Mouse (Mus musculus): ENCODE results near the gene Gatad2a. TPM values are rescaled to one million over a fixed set of nuclear protein-coding genes. Genes with fewer than 3 reads are reported as not detected.

Gatad2a gene
- polyA plus RNA-seq, 1 experiment from 2014 or later = 27.2 TPM

Other genes starting within 250 kb of the Gatad2a start
- 9.1 and 10.6 TPM in 2 replicates for gene Zfp963, start 246.4 kb downstream of the Gatad2a start, polyA plus RNA-seq (2015; fragmentation: Nextera tagmentation; extraction: Ambion mirVana)
- gene Gm20422, start 221.5 kb downstream of the Gatad2a start, polyA plus RNA-seq (2015; fragmentation: Nextera tagmentation; extraction: Ambion mirVana) = 0.23 TPM in 1 of 2 replicates, not detected in the other
- gene Atp13a1, start 205.2 kb downstream of the Gatad2a start, polyA plus RNA-seq (2015; fragmentation: Nextera tagmentation; extraction: Ambion mirVana) = 59.1 and 59.8 TPM in 2 replicates
- 46.1 and 47.4 TPM in 2 replicates for gene Zfp866, start 205.2 kb downstream of the Gatad2a start, polyA plus RNA-seq (2015; fragmentation: Nextera tagmentation; extraction: Ambion mirVana)
- 38.5 and 43.2 TPM in 2 replicates for gene Gmip, start 187.7 kb downstream of the Gatad2a start, polyA plus RNA-seq (2015; fragmentation: Nextera tagmentation; extraction: Ambion mirVana)
- gene Lpar2, start 174.0 kb downstream of the Gatad2a start, polyA plus RNA-seq (2015; fragmentation: Nextera tagmentation; extraction: Ambion mirVana) = 0.76 and 0.80 TPM in 2 replicates
- 58.2 and 62.1 TPM in 2 replicates for gene Pbx4, start 163.9 kb downstream of the Gatad2a start, polyA plus RNA-seq (2015; fragmentation: Nextera tagmentation; extraction: Ambion mirVana)
- gene Cilp2, start 108.7 kb downstream of the Gatad2a start, polyA plus RNA-seq (2015; fragmentation: Nextera tagmentation; extraction: Ambion mirVana) = 5.8 and 5.9 TPM in 2 replicates
- gene Tssk6, start 94.2 kb downstream of the Gatad2a start, polyA plus RNA-seq (2015; fragmentation: Nextera tagmentation; extraction: Ambion mirVana) = 4.5 and 4.7 TPM in 2 replicates
- gene Ndufa13, start 93.8 kb downstream of the Gatad2a start, polyA plus RNA-seq (2015; fragmentation: Nextera tagmentation; extraction: Ambion mirVana) = 171 and 172 TPM in 2 replicates
- gene Yjefn3, start 93.7 kb downstream of the Gatad2a start, polyA plus RNA-seq (2015; fragmentation: Nextera tagmentation; extraction: Ambion mirVana) = 9.6 and 12.2 TPM in 2 replicates
- 87.5 and 87.8 TPM in 2 replicates for gene Mau2, start 46.4 kb upstream of the Gatad2a start, polyA plus RNA-seq (2015; fragmentation: Nextera tagmentation; extraction: Ambion mirVana)
- 65.4 and 65.9 TPM in 2 replicates for gene Sugp1, start 46.4 kb upstream of the Gatad2a start, polyA plus RNA-seq (2015; fragmentation: Nextera tagmentation; extraction: Ambion mirVana)
- 1.7 and 2.1 TPM in 2 replicates for gene Tm6sf2, start 76.5 kb upstream of the Gatad2a start, polyA plus RNA-seq (2015; fragmentation: Nextera tagmentation; extraction: Ambion mirVana)
- gene Hapln4, start 87.1 kb upstream of the Gatad2a start, polyA plus RNA-seq (2015; fragmentation: Nextera tagmentation; extraction: Ambion mirVana) = 0.93 and 1.4 TPM in 2 replicates
- 186 and 193 TPM in 2 replicates for gene Ncan, start 124.5 kb upstream of the Gatad2a start, polyA plus RNA-seq (2015; fragmentation: Nextera tagmentation; extraction: Ambion mirVana)
- 36.7 and 39.1 TPM in 2 replicates for gene Nr2c2ap, start 134.9 kb upstream of the Gatad2a start, polyA plus RNA-seq (2015; fragmentation: Nextera tagmentation; extraction: Ambion mirVana)
- 13.4 and 14.2 TPM in 2 replicates for gene Rfxank, start 142.8 kb upstream of the Gatad2a start, polyA plus RNA-seq (2015; fragmentation: Nextera tagmentation; extraction: Ambion mirVana)
- gene Borcs8, start 143.1 kb upstream of the Gatad2a start, polyA plus RNA-seq (2015; fragmentation: Nextera tagmentation; extraction: Ambion mirVana) = 59.1 and 64.8 TPM in 2 replicates
- 0.37 and 0.56 TPM in 2 replicates for gene Mef2b, start 143.3 kb upstream of the Gatad2a start, polyA plus RNA-seq (2015; fragmentation: Nextera tagmentation; extraction: Ambion mirVana)
- 60.9 and 62.0 TPM in 2 replicates for gene Tmem161a, start 176.0 kb upstream of the Gatad2a start, polyA plus RNA-seq (2015; fragmentation: Nextera tagmentation; extraction: Ambion mirVana)
- gene Slc25a42, start 215.9 kb upstream of the Gatad2a start, polyA plus RNA-seq (2015; fragmentation: Nextera tagmentation; extraction: Ambion mirVana) = 8.7 and 10.9 TPM in 2 replicates
- 102 and 109 TPM in 2 replicates for gene Sugp2, start 237.8 kb upstream of the Gatad2a start, polyA plus RNA-seq (2015; fragmentation: Nextera tagmentation; extraction: Ambion mirVana)
- 117 and 118 TPM in 2 replicates for gene Armc6, start 238.1 kb upstream of the Gatad2a start, polyA plus RNA-seq (2015; fragmentation: Nextera tagmentation; extraction: Ambion mirVana)